Mouse (Mus musculus) c-Kit-negative CD71-positive TER-119-positive erythroid progenitor cells, embryonic 14.5 days (primary cell): ENCODE results near the gene Kcnc1.

Experiments
- DNase-seq: peaks from one replicate; pipeline ENCODE4 v3.0.0-alpha.2; 2013; ENCODE audit warnings: low read depth, low spot score

The Kcnc1 gene

DNA sequence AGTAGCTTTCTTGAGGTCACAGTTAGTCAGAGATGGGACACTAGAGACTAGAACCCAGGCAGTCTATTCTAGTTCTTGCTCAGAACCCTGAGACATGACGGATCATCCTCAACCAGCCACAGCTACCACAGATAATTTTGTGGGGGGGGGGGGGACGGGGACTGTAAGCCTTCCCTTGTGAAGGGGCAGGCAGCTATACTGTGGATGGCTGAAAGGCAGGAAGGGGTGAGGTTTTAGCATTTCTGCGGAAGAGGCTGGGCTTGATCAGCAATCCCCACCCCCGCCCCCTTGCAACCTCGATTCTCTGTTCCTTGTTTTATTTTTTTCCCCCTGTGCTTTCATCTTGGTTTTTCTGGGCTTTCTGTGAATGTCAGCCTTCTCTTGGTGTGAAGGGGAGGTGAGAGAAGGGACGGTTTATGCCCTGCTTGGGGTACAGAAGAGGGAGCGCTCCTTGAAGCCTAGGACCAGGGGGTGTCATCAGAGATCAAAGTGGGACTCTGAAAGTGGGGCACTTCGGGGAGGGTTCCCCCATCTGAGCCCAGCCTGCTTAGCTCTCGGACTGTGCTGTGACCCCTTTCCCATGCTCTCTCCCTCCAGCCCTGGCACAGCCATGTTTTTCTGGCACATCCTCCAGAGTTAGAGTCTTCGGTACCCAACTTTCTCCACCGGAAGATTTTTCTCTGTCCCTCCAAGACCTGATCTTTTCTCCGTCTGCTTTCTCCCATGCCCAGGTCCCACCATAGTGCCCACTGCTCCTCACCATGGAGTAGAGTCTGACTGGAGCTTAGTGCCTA, 2.4 kb upstream of the Kcnc1 start:
- DNase-seq = no peak

DNA sequence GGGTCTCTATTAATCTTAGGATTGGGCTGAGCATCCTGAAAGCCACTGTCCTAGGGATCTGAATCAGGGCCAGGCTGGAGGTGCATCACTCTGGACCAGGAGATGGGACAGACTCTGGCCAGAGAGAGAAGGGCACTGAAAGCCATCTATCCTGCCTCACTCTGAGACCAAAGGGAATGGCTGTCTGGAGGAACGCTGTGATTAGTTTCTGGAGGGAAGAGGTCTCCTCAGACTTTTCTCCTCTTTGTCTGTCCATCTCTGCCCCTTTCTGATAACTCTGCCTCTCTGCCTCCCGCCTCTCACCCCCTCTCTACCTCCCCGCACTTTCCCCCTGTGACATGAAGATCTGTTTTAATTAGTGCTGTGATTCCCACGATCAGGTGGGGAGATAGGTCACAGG, 1.4 kb upstream of the Kcnc1 start:
- no peak for DNase-seq

DNA sequence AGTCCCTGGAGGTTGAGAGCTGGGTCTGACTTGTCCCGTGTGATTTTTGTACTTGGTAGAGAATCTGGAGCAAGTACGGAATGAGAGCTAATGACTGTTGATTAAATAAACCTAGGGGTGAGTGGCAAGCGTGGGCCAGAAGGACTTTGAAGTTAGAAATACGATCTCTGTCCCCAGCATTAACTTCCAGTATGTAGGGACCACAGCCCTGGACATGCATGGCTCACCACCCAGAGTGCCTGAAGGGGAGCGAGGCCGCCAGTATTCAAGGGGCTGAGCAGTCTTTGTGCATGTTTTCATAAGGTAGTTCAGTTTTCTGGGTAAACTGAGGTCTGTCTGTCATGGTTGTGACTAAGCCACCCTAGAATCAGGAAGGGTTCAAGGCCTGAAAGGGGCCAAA, 726 bp upstream of the Kcnc1 start:
- DNase-seq = no peak

DNA sequence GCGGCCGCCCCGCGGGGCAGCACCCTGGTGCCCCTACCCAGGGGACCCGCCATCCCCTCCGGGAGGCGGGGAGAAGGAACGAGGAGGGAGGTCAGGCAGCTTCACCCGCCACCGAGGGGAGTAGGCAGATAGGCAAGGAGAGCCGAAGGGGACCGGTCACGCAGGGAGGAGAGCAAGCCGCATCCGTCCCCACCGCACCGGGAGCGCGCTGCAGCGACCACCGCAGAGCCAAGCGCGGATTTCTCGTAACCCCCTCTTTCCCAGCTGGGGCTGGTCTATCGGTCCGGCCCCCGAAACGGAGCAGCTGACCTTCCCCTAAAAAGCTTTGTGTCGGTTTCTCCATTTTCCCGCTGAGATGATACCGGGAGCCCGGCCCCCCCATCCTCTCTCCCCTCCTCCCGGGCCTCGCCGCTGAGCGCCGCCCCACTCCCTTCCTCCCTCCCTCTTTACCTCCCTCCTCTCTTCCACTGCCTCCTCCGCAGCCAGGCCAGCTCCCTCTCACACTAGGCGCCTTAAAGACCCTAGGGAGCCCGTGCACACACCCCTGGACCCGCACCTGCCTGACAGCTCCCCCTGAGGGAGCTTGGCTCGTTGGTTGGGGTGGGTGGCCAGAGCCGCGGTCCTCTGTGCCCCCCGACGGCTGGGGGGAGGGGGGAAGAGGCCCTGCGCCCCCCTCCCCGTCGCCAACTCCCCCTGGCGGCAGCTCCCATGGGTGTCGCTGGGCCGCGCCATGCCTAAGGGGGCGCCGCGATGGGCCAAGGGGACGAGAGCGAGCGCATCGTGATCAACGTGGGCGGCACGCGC, 833 bp downstream of the Kcnc1 start:
- DNase-seq = no peak

DNA sequence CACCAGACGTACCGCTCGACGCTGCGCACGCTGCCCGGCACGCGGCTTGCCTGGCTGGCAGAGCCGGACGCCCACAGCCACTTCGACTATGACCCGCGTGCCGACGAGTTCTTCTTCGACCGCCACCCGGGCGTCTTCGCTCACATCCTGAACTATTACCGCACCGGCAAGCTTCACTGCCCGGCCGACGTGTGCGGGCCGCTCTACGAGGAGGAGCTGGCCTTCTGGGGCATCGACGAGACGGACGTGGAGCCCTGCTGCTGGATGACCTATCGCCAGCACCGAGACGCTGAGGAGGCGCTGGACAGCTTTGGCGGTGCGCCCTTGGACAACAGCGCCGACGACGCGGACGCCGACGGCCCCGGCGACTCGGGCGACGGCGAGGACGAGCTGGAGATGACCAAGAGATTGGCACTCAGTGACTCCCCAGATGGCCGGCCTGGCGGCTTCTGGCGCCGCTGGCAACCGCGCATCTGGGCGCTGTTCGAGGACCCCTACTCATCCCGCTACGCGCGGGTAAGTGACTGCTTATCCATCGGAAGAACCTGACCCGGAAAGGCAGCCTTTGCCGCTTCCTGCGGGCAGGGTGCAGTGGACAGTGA, 1.5 kb downstream of the Kcnc1 start:
- no peak for DNase-seq

DNA sequence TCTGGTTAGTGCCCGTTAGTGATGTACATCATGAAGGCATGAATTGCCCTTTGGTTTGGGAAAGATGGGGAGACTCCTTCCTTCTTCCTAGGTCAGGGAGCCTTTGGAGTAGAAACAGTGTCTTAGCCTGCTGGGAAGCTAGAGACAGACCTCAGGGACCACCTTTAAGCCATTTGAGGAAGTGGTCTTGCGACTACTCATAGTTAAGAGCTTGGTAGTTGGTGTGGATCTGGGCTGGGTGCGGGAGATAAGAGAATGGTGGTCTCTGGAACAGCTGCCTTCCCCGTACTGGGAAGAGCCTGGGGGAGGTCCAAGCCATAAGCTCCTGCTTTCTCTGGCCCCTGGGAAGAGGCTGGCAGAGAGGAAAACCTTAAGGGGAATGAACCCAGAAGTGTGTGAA, 2.3 kb downstream of the Kcnc1 start:
- DNase-seq = no peak

DNA sequence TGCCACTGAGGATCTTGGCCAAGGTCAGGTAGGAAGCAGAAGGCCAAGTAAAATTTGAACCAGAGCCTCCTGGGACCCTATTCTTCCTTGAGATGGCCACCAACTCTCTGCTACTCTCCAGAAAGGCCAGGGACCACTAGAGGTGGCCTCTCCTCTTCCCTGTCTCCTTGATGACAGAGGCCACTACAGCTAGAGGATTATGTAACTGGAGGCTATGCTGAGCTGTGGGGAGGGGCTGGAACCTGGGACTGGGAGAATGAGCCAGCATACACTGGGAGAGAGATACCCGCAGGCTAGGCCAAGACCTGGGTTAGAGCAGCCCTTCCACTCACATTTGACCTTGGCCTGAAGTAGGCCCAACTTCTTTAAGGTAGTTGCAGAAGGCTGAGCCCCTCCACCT, 3.4 kb downstream of the Kcnc1 start:
- DNase-seq = no peak

DNA sequence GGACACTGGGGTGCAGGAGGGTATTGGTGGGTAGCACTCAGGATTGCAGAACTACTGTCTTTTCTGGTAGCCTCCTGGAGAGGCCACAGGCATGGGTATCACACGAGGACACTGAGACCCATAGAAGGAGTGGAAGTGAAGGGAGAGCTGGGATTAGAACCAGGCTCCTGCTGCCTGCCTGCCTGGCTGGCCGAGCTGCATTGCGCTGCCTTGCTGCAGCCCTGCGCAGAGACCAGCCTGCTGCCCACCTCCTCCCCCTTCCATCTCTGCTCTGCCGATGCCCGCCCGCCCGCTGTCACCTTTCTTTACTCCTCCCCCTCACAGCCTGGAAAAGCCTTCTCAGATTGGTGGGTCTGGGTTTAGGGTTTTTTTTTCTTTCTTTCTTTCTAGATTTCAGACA, 4.0 kb downstream of the Kcnc1 start:
- DNase-seq = no peak

DNA sequence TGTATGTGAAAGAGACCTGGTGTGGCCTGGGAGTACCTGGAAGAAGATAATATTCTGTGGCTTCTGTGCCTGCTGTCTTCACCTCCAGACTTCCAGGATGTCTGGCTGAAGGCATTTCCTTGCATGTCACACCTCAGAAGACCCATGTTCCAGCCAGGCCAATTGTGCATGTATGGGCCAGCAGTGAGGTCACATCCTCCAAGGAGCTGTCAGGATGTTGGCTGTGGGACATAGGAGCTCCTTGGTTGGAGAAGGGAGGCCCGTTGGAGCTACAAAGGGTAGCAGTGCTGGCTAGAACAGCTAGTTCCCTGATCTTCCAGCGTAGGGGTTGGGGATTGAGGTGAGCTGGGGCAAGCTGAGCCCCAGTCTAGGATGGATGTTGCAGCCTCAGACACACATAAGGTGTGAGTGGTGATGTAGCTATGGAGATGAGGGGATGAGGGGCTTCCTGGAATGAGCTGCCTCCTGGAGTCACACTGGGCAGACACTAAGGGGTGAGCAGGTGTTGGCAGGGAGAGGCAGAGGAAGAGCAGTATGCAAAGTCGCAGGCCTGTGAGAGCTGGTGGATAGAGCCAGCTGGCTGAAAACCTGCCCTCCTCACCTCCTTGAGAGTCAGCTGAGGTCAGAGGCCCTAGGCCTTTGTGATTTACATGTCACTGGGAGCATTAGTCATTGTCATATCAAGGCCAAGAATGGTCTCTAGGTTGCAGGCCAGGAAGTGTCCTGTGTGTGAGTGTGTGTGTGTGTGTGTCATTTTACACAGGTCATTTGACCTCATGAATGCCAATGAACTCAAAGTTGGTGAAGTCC, 5.3 kb downstream of the Kcnc1 start:
- no peak for DNase-seq

DNA sequence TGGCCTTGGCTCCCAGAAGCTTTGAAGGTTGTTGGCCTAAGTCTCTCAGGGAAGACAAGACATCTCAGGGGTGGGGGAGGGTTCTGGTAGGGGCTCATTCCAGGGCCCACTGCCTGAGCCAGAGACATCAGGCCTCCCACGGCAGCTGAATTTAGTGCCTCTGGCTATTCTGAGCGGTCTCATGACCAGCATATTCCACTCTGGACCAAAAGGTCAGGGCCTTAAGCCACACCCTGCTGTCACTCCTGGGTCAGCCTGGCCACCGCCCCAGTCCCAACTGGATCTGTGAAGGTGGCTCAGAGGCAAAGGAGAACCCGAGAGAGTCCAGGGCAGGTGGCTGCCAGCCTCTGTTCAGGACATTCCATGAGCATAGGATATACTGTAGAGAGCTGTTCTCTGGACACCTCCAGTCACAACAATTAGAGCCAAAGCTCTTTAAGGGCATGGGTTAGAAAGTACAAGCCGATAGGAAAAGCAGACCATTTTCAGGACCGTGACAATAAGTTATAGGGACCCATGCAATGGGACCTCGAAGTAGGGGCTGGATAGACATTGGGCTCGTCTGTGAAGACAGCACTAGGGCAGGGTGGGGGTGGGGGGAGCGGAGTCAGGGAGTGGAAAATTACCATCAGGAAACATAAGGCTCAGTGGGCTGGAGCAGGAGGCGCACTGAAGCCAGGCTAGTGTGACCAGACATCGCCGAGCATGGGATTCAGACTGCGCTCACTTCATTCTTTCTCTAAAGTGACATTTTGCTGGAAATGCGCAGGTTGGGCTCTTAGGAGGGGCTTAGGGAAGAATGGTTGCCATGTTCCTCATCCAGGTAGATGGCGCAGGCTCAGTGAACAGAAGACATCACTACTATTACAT, 7.6 kb downstream of the Kcnc1 start:
- DNase-seq = no peak

DNA sequence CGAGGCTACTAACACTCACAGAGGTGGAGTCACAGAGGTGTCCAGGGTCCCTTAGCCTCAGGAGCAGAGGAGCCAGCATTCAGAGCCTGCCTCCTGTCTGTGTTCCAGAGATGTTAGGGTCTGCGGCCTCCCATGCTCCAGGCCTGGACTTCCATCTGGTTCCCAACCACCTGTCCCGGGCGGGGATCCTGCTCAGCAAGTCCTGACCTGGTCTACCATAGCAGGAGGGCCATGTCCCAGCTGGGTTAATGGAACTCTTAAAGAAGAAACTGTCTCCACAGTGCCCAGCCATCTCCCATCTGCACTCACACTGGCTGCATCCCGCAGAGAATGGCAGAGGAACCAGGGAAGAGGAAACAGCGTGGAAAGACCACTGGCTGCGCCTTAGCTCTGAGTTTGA, 8.5 kb downstream of the Kcnc1 start:
- no peak for DNase-seq

DNA sequence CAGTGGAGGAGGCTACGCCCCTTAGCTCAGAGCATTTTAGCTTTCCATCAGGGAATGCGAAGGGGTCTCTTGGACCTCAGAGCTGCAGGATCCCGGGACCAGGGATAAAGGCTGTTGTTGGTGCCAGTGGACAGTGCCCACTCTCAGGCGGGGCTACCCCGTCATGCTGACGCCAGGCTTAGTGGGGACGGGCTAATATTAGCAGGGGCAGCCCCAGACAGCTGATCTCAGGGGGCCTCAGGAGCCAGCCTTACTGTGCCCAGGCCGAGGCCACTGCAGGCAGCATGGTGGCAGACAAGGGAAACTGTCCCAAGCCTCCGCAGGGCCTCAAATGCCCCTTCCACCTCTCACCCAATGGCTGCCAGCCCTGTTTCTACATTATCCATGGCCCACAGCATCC, 12.3 kb downstream of the Kcnc1 start:
- DNase-seq = no peak

DNA sequence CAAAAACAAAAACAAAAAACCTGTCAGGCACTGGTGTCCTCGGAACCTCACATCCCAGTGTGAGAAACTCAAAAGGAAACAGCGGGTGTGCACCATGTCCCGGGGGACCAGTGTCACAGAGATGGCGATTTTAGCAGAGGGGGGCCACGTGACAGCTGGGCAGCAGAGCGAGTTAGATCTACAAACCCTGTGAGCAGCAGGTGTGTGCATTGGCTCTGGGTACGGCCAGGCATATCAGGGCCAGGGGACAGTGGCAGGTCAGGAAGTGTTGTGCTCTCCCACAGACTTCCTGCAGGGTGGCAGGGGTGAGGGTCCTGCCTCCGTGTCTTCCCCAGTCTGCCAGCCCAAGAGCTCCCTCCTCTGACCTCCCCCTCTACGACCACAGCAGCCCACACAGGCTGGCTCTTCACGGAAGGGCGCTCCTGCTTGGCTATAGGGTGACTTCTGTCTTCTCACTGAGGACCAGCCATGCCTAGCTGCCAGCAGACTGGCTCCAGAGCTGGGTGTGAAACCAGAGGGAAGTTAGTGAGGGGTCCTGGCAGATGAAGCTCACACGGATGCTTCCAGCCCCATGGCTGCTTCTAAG, 13.0 kb downstream of the Kcnc1 start:
- no peak for DNase-seq

DNA sequence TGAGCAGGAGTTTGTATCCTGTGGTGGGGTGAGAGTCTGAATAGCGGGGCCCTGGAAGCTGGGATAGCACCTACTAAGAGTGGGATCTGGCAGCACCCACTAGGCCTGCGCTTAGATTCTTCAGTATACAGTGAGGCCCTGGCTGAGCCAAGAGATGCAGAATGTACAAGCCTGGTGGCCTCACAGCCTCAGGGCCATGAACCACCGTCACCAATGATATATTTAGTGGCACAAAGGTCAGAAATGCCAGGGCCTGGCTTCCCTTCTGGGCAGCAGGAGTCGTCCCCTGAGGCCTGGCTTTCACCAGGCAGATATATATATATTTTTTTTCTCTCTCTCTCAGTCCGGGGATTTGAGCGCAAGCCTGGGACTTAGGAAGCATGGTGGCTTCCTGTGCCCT, 14.4 kb downstream of the Kcnc1 start:
- no peak for DNase-seq

DNA sequence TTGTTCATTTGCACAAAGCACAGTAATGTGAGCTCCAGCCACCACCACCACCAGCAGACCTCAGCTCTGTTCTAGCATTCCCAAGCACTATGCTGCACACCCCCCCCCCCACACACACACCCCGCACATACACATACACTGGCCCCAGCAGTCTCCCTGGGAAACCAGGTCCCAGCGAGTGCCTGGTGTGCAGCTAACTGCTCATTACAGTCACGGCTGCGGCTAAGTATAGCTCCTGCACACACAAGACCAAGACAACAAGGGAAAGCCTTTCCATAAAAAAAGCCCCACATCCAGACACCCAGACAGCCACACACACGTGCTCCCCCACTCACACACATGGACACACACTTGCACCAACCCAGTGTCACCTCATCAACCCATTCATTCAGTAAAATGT, 16.5 kb downstream of the Kcnc1 start:
- no peak for DNase-seq

DNA sequence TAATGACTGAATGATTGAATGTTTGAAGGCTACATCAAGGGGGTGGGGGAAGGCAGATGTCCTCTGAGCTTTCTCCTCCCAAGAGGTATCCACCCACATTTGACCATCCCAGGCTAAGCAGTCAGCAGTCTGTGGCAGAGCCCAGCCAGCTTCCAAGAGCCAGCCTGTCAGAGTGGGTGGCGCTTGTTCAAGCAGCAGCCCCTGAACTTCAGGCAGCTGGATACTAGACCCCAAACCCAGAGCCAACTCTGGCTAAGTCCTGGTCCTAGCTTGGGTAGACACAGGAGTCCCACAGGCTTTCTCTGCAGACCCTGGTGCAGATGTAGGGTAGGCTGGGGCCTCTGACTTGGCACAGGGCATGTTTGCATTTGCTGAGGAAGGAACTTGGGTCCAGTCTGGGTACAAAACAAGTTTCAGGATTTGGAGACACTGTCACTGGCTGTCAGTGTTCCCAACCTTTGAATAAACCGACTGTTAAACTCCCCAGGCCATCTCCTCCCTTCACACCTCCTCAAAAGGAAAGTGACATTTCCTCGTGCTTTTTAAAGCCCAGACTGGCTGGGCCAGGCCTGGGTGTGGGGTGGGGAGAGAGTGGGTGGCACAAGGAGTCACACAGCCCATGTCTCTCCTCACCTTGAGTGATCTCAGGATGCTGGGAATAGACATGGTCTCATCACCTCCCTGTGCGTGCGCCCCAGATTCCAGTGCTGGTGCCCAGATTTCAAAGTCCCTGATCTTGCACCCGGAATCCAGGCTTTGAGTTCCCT, 17.8 kb downstream of the Kcnc1 start:
- no peak for DNase-seq

DNA sequence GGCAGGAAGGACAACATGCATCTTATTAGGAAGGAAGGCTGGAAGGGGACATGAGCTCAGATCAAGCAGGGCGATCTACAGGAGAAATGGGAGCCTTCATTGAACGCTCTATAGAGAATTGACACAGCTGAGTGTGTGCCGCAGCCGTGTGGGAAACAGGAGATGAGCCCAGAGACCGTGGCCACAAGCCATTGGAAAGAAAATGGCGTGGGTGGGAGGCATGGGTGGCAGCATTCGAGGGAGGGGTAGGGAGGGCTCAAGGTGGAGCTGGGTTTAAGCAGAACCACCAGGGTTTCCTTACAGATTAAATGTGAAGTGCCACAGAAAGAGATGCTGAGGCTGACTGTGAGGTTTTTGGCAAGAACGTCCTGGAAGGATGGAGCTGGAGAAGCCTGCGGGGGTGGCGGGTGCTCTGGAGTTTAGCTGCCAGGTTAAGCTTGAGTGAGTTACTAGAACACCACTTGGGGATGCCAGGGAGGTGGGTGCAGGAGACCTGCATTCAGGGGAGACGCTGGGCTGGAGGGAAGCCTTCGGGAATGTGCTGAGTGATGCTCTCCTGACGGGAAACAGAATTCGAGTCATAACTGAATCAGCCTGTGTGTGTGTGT, 19.6 kb downstream of the Kcnc1 start:
- no peak for DNase-seq

DNA sequence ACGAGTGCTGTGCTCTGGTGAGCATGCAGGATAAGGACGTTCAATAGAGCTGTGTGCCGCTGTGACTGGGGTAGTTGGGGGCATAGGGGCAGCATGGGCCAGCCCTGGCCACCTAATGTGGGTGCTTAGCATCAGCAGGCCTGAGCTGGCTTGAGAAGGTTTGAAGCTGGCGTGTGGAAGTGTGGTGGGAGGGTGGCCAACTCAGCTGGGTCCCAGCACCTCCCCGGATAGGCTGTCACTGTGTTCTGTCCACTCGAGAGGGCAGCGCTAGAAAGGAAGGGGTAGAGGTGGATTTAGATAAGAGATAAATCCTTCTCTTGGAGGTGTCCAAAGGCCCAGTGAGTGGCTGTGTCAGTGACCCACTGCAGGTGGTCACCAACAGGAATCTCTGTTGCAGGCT, 21.2 kb downstream of the Kcnc1 start:
- DNase-seq = no peak

DNA sequence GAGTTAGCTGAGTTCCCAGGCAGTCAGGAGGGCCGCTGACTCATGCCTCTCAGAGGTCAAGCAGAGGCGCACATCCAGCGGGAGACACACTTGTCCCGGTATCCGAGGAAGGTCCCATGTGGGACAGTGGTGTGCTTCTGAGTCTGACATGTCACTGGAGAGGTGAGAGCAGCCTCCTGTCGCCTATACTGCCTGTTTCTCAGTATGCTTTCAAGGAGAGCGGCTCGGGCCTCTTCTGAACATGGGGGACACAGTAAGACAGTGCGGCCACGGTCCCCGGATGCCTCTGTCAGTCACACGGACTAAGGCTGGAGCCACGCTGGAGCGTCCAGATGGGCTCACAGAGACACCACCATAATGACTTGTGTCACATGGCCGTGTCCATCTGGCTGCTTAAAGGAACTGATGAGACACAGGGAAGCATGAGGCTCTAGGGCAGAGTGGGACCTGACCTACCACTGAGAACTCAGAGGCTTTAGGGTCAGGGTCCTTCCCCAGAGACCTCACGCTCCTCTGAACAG, 21.9 kb downstream of the Kcnc1 start:
- DNase-seq = no peak
